Mouse (Mus musculus) CH12F3 (cell line): ENCODE results near the gene Atxn7.
"Not testable (repeated sequence)": the region's sequence is repeated elsewhere in the genome, so short reads cannot be mapped to it uniquely, and the experiment has no call there.

Source experiments
- in situ Hi-C: fragments of 300-500 bp; cut with MboI; formaldehyde crosslinking; loops from 2 replicates; pipeline ENCODE4 v1.14.3; 2020; ENCODE audit warnings: low sequenced_read_pairs

Atxn7 gene

GRCm38 (mm10) chr14:13981286-13981685 is 20.0 kb downstream of the Atxn7 start:
- in situ Hi-C loops: no loop called here

GRCm38 (mm10) chr14:13982174-13982573 is 20.9 kb downstream of the Atxn7 start:
- in situ Hi-C loops: no loop called here

- in situ Hi-C loops: no loop called here
Measured at GRCm38 (mm10) chr14:13988397-13988796, 27.2 kb downstream of the Atxn7 start.

- in situ Hi-C loops: no loop called here
Measured at GRCm38 (mm10) chr14:13990741-13991140, 29.5 kb downstream of the Atxn7 start.

GRCm38 (mm10) chr14:13995206-13996097 is 34.2 kb downstream of the Atxn7 start:
- in situ Hi-C loops: no loop called here

- in situ Hi-C loops: no loop called here
Measured at GRCm38 (mm10) chr14:14002771-14003170, 41.5 kb downstream of the Atxn7 start.

- in situ Hi-C loops: no loop called here
Measured at GRCm38 (mm10) chr14:14009712-14010111, 48.5 kb downstream of the Atxn7 start.

- in situ Hi-C loops: no loop called here
Measured at GRCm38 (mm10) chr14:14012383-14013251, 51.4 kb downstream of the Atxn7 start.

GRCm38 (mm10) chr14:14013252-14013711 is 52.0 kb downstream of the Atxn7 start:
- in situ Hi-C loops: no loop called here

- in situ Hi-C loops: no loop called here
Measured at GRCm38 (mm10) chr14:14014636-14015375, 53.6 kb downstream of the Atxn7 start.

GRCm38 (mm10) chr14:14019155-14019894 is 58.1 kb downstream of the Atxn7 start:
- in situ Hi-C loops: no loop called here

GRCm38 (mm10) chr14:14021244-14021643 is 60.0 kb downstream of the Atxn7 start:
- in situ Hi-C loops: no loop called here

GRCm38 (mm10) chr14:14025870-14026269 is 64.6 kb downstream of the Atxn7 start:
- in situ Hi-C loops: no loop called here

GRCm38 (mm10) chr14:14030621-14031020 is 69.4 kb downstream of the Atxn7 start:
- in situ Hi-C loops: no loop called here

GRCm38 (mm10) chr14:14032842-14033241 is 71.6 kb downstream of the Atxn7 start:
- in situ Hi-C loops: no loop called here

- in situ Hi-C loops: no loop called here
Measured at GRCm38 (mm10) chr14:14036352-14036751, 75.1 kb downstream of the Atxn7 start.

GRCm38 (mm10) chr14:14038233-14038632 is 77.0 kb downstream of the Atxn7 start:
- in situ Hi-C loops: no loop called here

- in situ Hi-C loops: no loop called here
Measured at GRCm38 (mm10) chr14:14042336-14042735, 81.1 kb downstream of the Atxn7 start.

GRCm38 (mm10) chr14:14054386-14054785 is 93.1 kb downstream of the Atxn7 start:
- in situ Hi-C loops: no loop called here

GRCm38 (mm10) chr14:14059606-14060005 is 98.4 kb downstream of the Atxn7 start:
- in situ Hi-C loops: not testable (repeated sequence)
